Mouse (Mus musculus) right cerebral cortex, postnatal 14 days (tissue): ENCODE data around the gene Zdhhc18.

ENCODE experiments used
- DNase-seq: peaks from one replicate; pipeline ENCODE4 v3.0.0; 2022

Gene Zdhhc18

DNA sequence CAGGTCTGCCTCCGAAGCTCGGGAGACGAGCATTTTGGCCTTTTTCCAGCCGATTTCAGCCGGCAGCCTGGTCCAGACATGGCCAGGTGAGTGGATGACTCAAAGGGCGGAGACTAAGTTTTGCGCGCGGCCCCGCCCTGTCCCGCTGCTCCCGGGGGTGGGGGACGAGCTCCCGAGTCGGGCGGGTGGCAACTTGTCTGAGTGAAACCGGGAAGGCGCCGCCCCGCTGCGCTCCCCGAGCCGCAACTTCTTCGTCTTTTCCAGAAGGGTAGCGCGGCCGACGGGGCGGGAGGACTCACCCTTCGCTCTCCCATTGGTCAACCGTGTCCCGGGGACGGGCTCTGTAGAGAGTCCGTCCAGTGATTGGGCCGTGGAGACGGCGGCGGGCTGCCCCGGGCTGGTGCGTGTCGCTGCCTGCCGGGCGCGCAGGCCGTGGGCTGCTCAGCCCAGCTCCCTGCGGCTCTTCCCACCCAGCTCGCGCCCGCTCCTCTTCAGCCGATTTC lies 50.3 kb downstream of the Zdhhc18 start:
- DNase-seq: peak; percentile 79

DNA sequence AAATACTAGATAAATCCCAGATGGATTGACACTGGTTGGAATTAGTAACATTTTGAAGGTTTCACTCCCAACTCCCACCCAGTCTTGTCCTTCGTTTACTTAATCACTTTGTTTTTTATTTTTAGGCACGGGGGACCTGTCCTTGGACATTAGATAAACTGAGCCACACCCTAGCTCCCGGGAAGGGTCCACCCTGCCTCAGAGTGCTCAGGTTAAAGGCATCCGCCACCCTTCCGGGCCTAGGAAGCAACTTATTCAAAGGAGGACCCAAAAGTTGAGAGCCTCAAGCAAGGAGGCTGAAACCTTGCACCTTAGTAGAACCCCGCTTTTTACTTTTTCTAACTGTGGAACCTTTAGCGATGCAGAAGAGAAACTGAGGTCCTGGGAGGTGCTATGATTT lies 50.8 kb downstream of the Zdhhc18 start:
- DNase-seq: no peak

DNA sequence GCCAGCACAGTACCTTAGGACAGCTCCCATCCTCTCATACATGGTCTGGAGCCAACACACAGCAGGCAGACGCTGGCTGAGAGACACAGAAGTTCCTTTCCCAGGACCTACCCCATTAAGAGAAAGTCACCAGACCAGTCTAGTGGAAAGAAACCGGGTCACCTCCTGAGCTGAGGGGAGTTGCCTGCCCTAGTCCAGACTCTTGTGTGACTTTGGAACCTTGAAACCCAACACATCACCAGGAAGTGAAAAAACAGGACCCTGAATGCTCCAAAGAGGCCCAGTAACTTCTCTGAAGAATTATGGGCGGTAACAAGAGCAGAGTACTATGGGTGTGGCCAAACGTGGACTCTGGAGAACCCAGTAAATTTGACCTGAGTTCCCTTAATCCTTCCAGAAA lies 51.3 kb downstream of the Zdhhc18 start:
- DNase-seq: no peak

DNA sequence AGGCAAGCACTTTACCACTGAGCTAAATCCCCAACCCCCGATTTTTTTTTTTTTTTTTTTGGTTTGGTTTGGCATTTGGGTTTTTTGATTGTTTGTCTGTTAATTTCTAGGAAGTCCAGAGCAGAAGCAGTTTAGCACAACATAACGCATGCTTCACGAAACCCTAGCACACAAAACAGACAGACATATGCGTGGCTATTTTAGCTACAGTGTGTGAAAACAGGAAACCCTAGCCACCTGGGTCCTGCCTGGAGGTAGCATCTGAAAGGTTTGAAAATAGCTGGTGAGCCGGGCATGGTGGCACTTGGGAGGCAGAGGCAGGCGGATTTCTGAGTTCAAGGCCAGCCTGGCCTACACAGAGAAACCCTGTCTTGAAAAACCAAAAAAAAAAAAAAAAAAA lies 53.9 kb downstream of the Zdhhc18 start:
- DNase-seq: no peak

DNA sequence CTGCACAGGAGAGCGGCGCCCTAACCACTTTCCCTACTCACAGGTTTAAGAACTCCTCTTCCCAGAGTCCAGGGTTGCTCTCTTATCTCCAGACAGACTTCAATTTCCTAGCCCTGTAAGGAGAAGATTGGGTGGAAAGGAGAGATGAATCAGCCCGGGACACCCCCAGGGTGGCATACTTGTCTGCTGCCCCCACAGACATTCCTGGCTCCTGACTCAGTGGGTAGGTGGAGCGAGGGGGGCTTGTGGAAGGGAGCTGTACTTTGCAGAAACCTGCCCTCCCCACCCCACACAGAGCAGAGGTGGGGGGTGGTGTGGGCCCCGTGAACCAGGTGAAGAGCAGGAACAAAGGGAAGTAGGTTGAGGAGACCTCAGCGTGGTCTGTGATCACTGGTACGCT lies 54.4 kb downstream of the Zdhhc18 start:
- no peak for DNase-seq

DNA sequence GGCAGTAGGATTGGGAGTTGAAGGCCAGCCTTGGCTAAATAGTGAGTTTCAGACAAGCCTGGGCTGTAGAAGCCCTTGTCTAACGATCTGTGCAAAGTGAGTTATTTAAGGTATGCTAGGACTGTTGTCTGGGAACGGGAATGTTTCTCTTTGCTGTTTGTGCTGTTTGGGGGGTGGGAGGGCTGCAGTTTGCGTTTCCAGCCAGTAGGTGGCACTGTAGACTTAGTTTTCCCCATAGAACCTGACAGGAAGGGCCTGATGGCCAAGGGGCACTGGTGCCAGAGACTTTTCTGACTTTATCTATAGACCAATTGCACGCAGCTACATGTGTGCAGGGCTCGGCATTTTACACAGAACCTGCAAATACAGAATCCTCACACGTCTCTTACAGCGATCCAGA lies 57.4 kb downstream of the Zdhhc18 start:
- no peak for DNase-seq

DNA sequence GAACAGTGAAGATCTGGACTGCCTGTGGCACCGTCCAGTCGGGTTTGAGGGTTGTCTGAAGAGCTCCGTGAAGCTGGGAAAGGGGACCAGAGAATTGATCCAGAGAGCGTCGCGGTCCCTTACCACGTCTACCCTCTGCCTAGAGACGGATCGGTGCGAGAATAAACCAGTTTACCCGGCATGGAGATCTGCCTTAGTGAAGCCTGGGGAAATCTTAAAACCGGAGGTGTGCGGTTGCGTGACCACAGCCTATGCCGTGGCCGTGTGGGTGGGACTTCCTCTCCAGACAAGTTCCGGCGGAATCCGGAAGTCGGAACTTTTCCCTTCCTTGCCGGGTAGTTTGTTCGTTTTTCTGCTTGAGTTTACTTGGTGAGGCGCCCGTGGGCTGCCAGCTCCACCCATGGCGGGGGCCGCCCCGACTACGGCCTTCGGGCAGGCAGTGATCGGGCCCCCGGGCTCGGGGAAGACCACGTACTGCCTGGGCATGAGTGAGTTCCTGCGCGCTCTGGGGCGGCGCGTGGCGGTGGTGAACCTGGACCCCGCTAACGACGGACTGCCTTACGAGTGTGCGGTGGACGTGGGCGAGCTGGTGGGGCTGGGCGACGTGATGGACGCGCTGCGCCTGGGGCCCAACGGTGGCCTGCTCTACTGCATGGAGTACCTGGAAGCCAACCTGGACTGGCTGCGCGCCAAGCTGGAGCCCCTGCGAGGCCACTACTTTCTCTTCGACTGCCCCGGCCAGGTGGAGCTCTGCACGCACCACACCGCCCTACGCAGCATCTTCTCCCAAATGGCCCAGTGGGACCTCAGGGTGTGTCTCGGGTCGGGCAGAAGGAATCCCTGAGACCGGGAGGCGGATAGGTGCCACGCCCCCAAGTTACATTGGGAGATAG lies 65.6 kb downstream of the Zdhhc18 start, which contains the start of gene Gpn2:
Gene Gpn2, plus strand, starts transcription at position 304 of the 893 bp plus-strand sequence.
- peak; percentile 80 for DNase-seq

DNA sequence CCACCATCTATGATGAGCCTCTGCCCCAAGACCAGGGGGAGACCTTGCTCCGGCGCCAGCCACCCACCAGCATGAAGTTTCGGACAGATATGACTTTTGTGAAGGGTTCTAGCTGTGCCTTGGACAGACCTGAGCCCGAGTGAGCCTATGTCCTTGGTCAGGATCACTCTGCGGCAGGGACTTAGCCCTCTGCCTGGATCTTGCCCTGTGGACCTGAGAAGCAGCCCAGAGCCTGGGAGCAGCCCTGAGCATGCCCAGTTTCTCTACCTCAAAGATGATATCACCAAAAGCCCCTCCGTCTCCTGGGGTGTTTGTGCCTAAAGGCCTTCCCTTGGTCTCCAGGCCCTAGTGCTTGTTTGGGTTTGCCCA lies 66.3 kb downstream of the Zdhhc18 start:
- DNase-seq: no peak

DNA sequence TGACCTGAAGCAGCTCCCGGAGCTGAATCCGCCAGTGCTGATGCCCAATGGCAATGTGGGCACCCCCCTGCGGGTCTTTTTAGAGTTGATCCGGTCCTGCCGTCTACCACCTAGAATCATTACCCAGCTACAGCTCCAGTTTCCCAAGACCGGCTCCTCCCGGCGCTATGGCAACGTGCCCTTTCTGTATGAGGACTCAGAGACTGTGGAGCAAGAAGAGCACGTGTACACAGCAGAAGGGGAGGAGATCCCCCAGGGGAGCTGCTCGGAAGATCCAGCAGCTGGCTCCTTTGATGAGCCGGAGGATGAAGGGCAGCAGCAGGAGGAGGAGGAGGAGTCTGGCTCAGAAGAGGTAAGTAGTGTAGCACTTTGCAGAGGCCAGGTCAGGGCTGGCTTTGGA lies 72.0 kb downstream of the Zdhhc18 start:
- DNase-seq: no peak

DNA sequence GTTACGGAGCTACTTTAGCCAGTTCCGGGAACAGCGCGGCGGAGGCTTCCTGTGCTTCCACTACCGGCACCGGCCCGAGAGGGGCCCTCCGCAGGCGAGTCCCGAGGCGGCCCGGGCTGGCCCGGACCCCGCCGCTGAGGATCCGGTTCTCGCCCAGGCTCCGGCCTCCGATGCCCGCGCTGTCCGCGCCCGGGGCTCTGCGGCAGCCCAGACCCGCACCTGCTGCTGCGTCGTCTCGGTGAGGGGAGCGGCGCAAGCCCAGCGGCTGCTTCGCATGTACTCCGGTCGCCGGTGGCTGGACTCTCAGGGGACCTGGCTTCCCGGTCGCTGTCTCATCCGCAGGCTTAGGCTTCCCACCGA lies 75.1 kb downstream of the Zdhhc18 start:
- DNase-seq: no peak

DNA sequence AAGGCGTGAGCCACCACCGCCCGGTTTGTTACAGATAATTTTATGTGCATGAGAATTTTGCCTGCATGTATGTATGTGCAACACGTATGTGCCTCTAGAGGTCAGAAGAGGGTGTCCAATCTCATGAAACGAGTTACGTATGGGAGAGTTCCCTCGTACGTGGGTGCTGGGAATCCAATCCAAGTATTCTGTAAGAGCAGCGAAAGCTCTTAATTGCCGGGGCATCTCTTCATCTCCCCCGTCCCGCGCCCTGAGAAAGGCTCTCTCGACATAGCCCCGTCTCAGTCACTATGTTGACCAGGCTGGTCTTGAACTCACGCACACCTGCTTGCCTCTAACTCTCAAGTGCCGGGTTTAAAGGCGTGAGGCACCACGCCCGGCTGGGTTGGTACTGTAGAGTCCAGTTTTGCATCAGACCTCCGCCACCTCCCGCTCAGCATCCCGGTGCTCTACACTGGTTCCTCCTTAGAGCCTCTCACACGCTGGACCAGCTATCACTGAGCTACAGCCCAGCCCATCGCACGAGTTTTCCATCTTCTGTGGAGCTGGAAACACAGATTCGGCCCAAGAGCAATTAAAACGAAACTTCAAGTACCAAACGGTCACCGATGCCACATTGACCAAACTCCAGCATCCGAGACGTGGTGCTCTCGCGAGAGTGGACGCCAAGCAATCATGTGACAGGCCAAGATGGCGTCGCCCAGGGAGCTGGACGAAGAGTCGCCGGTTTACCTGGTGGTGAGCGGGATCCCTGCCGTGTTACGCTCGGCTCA lies 75.7 kb downstream of the Zdhhc18 start, which contains the start of gene Gpatch3:
Gene Gpatch3, plus strand, starts transcription at position 676 of the 773 bp plus-strand sequence.
- DNase-seq: peak; percentile 91

DNA sequence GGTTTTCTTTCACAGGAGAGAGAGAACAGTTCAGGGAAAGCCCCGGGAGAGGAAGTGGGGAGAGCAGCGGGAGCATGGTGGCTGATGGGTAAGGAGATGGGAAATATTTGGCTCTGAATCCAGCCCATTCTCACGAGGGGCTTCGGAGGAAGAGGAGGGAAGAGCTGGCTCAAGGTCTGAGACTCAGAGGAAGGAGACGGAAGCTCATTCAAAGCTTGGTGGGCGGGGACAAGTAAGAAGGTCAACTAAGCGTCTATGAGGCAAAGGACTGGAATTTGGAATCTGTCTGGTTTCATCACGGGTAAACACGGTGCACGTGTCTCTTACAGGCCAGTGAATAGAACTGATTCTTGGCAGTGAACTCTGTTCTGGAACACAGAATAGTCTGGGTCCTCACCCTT lies 79.9 kb downstream of the Zdhhc18 start:
- no peak for DNase-seq

DNA sequence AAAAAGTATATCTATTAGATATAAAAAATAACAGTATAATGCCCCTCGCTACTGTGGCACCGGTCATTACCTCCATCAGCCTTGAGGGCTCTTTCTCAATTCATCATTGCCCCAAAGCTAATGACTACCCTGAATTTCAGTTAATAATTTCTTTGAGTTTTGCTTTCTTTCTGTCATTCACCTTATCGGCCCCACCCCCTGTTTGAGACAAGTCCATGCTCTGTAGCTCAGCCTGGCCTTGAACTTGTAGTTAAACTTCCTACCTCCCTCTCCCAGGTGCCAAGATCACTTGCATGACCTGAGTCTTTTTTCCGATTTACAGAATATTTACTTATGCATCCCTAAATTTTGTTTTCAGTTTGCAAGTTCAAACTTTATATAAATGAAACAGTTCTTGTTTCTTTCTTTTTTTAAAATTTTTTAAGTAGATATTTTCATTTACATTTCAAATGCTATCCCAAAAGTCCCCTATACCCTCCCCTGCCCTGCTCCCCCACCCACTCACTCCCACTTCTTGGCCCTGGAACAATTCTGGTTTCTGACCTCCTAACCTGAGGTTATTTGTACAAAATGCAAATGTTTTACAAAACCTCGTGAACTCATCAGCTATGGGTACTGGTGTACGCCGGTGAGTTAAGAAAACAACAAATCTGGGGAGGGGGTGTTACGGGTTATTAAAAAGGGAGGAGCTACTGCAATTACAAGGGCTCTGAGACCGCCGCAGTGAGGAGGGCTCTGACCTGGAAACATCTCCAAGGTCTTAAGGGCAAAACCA lies 80.5 kb downstream of the Zdhhc18 start:
- DNase-seq: no peak

DNA sequence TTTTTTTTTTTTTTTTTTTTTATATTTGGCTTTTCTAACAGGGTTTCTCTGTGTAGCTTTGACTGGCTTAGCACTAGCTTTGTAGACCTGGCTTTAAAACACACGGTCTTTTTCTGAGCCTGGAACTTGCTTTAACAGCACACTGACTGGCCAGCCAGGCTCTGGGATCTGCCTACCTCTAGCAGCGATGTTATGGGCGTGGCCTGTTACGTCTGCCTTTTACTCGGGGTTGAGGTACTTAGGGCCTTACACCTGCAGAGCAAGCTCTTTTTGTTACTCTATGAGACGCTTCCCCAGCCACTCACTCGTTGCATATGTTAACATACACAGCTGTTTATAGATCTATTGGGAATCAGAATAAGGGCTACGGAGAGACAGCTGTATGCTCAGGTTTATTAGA lies 82.7 kb downstream of the Zdhhc18 start:
- DNase-seq: no peak

DNA sequence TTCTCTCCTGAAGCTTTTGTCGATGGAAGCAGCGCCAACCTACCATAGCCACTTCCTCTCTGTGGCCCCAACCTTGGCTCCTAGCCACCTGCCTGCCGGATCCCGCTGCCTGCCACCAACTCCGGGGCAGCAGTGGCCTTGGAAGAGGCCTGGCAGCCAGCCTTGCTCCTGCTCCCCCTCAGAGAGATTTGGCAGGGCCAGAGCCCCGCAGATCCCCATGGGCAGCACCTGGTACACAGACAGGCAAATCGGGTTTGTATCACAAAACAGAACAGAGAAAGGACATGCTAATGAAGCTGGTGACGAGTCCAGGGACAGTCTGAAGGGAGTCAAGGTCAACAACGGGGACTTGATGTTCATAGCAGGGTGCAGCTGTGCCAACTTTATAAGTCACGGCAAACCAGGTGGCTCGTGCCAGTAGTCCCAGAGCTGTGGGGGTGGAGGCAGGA lies 86.8 kb downstream of the Zdhhc18 start:
- DNase-seq: peak; percentile 26

DNA sequence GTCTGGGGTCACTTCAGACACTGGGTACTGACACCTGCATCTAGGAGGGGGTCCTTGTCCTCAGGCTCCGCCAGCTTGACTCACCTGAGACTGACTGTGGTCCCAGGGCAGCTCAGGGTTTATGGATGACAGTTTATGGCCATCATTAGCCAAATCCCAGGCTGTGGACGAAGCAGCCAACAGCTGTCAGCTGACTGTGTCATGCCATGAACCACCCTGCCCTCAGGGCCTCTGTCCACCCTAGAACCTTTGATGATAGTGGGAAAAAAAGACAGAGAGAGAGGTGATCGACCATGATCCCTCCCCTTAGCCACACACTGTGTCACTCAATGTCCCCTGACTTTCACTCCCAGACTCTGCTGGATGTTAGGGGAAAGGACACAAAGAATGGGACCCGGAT lies 88.3 kb downstream of the Zdhhc18 start:
- no peak for DNase-seq

DNA sequence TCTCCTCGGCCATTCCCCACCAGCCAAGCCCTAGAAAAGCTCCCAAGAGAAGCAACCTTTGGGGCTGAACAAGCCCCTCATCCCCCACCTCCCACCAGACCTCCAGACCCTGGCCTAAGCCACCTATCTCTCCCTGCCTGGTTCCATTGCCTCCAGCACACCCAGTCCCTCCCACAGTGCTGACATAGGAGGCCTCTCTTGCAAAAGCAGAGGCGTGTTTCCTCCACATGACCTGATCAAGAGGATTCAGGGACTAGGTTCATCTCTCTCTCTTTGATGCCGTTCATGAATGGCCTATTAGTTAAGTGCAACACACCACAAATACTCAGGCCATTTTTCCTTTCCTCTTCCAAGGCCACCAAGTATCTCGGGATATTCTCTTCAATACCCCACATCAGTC lies 90.1 kb downstream of the Zdhhc18 start:
- DNase-seq: no peak

DNA sequence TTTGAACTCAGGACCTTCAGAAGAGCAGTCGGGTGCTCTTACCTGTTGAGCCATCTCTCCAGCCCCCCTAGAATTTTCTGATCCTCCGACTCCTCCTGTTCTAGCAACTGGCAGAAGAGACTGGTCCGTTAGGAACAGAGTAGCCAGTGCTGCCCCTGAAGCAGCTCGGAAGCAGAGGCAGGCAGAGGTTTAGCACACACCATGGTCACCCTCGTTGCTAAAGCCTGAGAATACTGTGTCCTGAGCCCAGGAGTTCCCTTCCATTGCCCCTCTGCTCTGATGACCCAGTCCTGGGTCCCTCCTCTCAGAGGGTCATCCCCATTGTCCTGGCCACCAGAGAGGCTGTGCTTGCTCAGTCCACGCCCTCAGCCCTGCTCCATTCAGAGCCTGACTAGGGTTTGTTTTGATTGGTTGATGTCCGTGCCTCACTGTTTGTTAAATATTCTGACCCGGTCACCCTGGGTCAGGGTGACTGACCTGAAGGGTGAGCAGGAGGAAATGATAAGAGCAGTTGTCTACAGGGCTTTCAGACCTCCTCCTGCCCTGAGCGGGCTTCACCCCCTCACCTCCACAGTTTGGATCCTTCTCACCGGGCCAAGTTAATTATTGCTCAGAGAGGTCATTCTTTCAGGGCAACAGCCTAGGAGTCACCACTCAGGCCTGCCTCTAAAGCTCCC lies 92.8 kb downstream of the Zdhhc18 start:
- no peak for DNase-seq
